Mouse (Mus musculus): ENCODE results near the gene Lipt2. TPM values are rescaled to one million over a fixed set of nuclear protein-coding genes. Genes with fewer than 3 reads are reported as not detected.

Lipt2 gene
- 1.1 and 1.3 TPM in 2 replicates for total RNA-seq (2017)

GRCm38 (mm10) chr7:100159105-100159841 lies at the start of gene Lipt2:
Gene Lipt2, plus strand, starts transcription at chr7:100159277.
- ATAC-seq (ENCODE audit: extremely low read depth, insufficient number of reproducible peaks, low FRiP score, poor library complexity, severe bottlenecking): peak; percentile 68

GRCm38 (mm10) chr7:100111506-100111905 lies 47.6 kb upstream of the Lipt2 start:
- no peak for ATAC-seq (ENCODE audit: extremely low read depth, insufficient number of reproducible peaks, low FRiP score, poor library complexity, severe bottlenecking)

GRCm38 (mm10) chr7:100113821-100114220 lies 45.3 kb upstream of the Lipt2 start:
- no peak for ATAC-seq (ENCODE audit: extremely low read depth, insufficient number of reproducible peaks, low FRiP score, poor library complexity, severe bottlenecking)

- ATAC-seq (ENCODE audit: extremely low read depth, insufficient number of reproducible peaks, low FRiP score, poor library complexity, severe bottlenecking): no peak
Observed at GRCm38 (mm10) chr7:100114279-100114678, 44.8 kb upstream of the Lipt2 start.

- no peak for ATAC-seq (ENCODE audit: extremely low read depth, insufficient number of reproducible peaks, low FRiP score, poor library complexity, severe bottlenecking)
Observed at GRCm38 (mm10) chr7:100120791-100121261, 38.3 kb upstream of the Lipt2 start.

GRCm38 (mm10) chr7:100121376-100121789 lies 37.7 kb upstream of the Lipt2 start, which contains the start of gene Pold3:
Gene Pold3, minus strand, starts transcription at chr7:100121565.
- ATAC-seq (ENCODE audit: extremely low read depth, insufficient number of reproducible peaks, low FRiP score, poor library complexity, severe bottlenecking): peak; percentile 96

GRCm38 (mm10) chr7:100123486-100123885 lies 35.6 kb upstream of the Lipt2 start:
- ATAC-seq (ENCODE audit: extremely low read depth, insufficient number of reproducible peaks, low FRiP score, poor library complexity, severe bottlenecking): no peak

- ATAC-seq (ENCODE audit: extremely low read depth, insufficient number of reproducible peaks, low FRiP score, poor library complexity, severe bottlenecking): no peak
Observed at GRCm38 (mm10) chr7:100124211-100124610, 34.9 kb upstream of the Lipt2 start.

- no peak for ATAC-seq (ENCODE audit: extremely low read depth, insufficient number of reproducible peaks, low FRiP score, poor library complexity, severe bottlenecking)
Observed at GRCm38 (mm10) chr7:100125166-100125565, 33.9 kb upstream of the Lipt2 start.

GRCm38 (mm10) chr7:100126514-100126913 lies 32.6 kb upstream of the Lipt2 start:
- no peak for ATAC-seq (ENCODE audit: extremely low read depth, insufficient number of reproducible peaks, low FRiP score, poor library complexity, severe bottlenecking)

GRCm38 (mm10) chr7:100128262-100129041 lies 30.6 kb upstream of the Lipt2 start:
- no peak for ATAC-seq (ENCODE audit: extremely low read depth, insufficient number of reproducible peaks, low FRiP score, poor library complexity, severe bottlenecking)

GRCm38 (mm10) chr7:100130592-100130991 lies 28.5 kb upstream of the Lipt2 start:
- no peak for ATAC-seq (ENCODE audit: extremely low read depth, insufficient number of reproducible peaks, low FRiP score, poor library complexity, severe bottlenecking)

GRCm38 (mm10) chr7:100132379-100132778 lies 26.7 kb upstream of the Lipt2 start:
- ATAC-seq (ENCODE audit: extremely low read depth, insufficient number of reproducible peaks, low FRiP score, poor library complexity, severe bottlenecking): no peak

- no peak for ATAC-seq (ENCODE audit: extremely low read depth, insufficient number of reproducible peaks, low FRiP score, poor library complexity, severe bottlenecking)
Observed at GRCm38 (mm10) chr7:100137038-100137437, 22.0 kb upstream of the Lipt2 start.

- ATAC-seq (ENCODE audit: extremely low read depth, insufficient number of reproducible peaks, low FRiP score, poor library complexity, severe bottlenecking): no peak
Observed at GRCm38 (mm10) chr7:100138075-100138474, 21.0 kb upstream of the Lipt2 start.

GRCm38 (mm10) chr7:100140591-100140990 lies 18.5 kb upstream of the Lipt2 start:
- ATAC-seq (ENCODE audit: extremely low read depth, insufficient number of reproducible peaks, low FRiP score, poor library complexity, severe bottlenecking): no peak

GRCm38 (mm10) chr7:100148586-100148985 lies 10.5 kb upstream of the Lipt2 start:
- no peak for ATAC-seq (ENCODE audit: extremely low read depth, insufficient number of reproducible peaks, low FRiP score, poor library complexity, severe bottlenecking)

- ATAC-seq (ENCODE audit: extremely low read depth, insufficient number of reproducible peaks, low FRiP score, poor library complexity, severe bottlenecking): no peak
Observed at GRCm38 (mm10) chr7:100150086-100150485, 9.0 kb upstream of the Lipt2 start.

GRCm38 (mm10) chr7:100150626-100151025 lies 8.5 kb upstream of the Lipt2 start:
- no peak for ATAC-seq (ENCODE audit: extremely low read depth, insufficient number of reproducible peaks, low FRiP score, poor library complexity, severe bottlenecking)

- ATAC-seq (ENCODE audit: extremely low read depth, insufficient number of reproducible peaks, low FRiP score, poor library complexity, severe bottlenecking): no peak
Observed at GRCm38 (mm10) chr7:100157669-100158068, 1.4 kb upstream of the Lipt2 start.
